Mouse (Mus musculus) WW6 (cell line): Measurements from ENCODE around the gene Sec1.
A peak's percentile ranks its signal among the peaks of the same experiment; 100 is the strongest.

Experiments used
- DNase-seq: peaks from one replicate; pipeline ENCODE4 v3.0.0-alpha.2; 2013; ENCODE audit warnings: low read depth, low spot score

The Sec1 gene

GRCm38 (mm10) chr7:45693921-45694591 is at the start of gene Sec1:
Gene Sec1 (minus strand): TSS chr7:45694402.
- DNase-seq = no peak

- DNase-seq = no peak
Measured at GRCm38 (mm10) chr7:45742338-45742737, 48.1 kb upstream of the Sec1 start.

GRCm38 (mm10) chr7:45741777-45742176 is 47.6 kb upstream of the Sec1 start:
- DNase-seq = no peak

GRCm38 (mm10) chr7:45741308-45741707 is 47.1 kb upstream of the Sec1 start:
- no peak for DNase-seq

GRCm38 (mm10) chr7:45739820-45740219 is 45.6 kb upstream of the Sec1 start:
- DNase-seq = no peak

GRCm38 (mm10) chr7:45739162-45739763 is 45.1 kb upstream of the Sec1 start:
- DNase-seq = peak; percentile 62

GRCm38 (mm10) chr7:45733477-45733876 is 39.3 kb upstream of the Sec1 start:
- no peak for DNase-seq

GRCm38 (mm10) chr7:45730727-45731431 is 36.7 kb upstream of the Sec1 start:
- peak; percentile 63 for DNase-seq

- no peak for DNase-seq
Measured at GRCm38 (mm10) chr7:45727625-45728024, 33.4 kb upstream of the Sec1 start.

GRCm38 (mm10) chr7:45726419-45726818 is 32.2 kb upstream of the Sec1 start:
- no peak for DNase-seq

GRCm38 (mm10) chr7:45725713-45726112 is 31.5 kb upstream of the Sec1 start, which contains the start of gene Spaca4:
Gene Spaca4 (minus strand): TSS chr7:45725813.
- no peak for DNase-seq

GRCm38 (mm10) chr7:45725151-45725550 is 30.9 kb upstream of the Sec1 start:
- no peak for DNase-seq

- DNase-seq = no peak
Measured at GRCm38 (mm10) chr7:45723781-45724180, 29.6 kb upstream of the Sec1 start.

- no peak for DNase-seq
Measured at GRCm38 (mm10) chr7:45723301-45723700, 29.1 kb upstream of the Sec1 start.

GRCm38 (mm10) chr7:45722348-45722713 is 28.1 kb upstream of the Sec1 start:
- DNase-seq = no peak

- DNase-seq = no peak
Measured at GRCm38 (mm10) chr7:45721642-45722347, 27.6 kb upstream of the Sec1 start.

GRCm38 (mm10) chr7:45721234-45721571 is 27.0 kb upstream of the Sec1 start:
- no peak for DNase-seq

GRCm38 (mm10) chr7:45720413-45721233 is 26.4 kb upstream of the Sec1 start, which contains the start of gene Fam83e:
Gene Fam83e (plus strand): TSS chr7:45721212.
- no peak for DNase-seq

- no peak for DNase-seq
Measured at GRCm38 (mm10) chr7:45719738-45720412, 25.7 kb upstream of the Sec1 start.

- no peak for DNase-seq
Measured at GRCm38 (mm10) chr7:45719180-45719579, 25.0 kb upstream of the Sec1 start.

GRCm38 (mm10) chr7:45718331-45718730 is 24.1 kb upstream of the Sec1 start:
- no peak for DNase-seq
